8 mouse cellular contexts compared by ENCODE assay signal in genomic region chr14:27507894-27508643, GRCm38 (mm10). TPM values are rescaled to one million over a fixed set of nuclear protein-coding genes. Genes with fewer than 3 reads are reported as not detected.
DNase-seq lines count a peak whose midpoint lies in the region; ATAC-seq and TF ChIP-seq lines count a peak whose summit lies in the region.

Gene Ccdc66 (minus strand): TSS chr14:27508460.

- in situ Hi-C loops in Patski (cut with MboI; ENCODE audit: low pct_unique_long_range_greater_than_20kb) = loop anchor here (10.0 kb wide), 1 partner anchor 237 kb away; no protein-coding TSS in a partner anchor

- peaks cover 3% of the 10 kb centered on the region; the same call in 1 of the 2 replicates for H3K4me1 ChIP-seq in hindbrain, embryonic 14.5 days (replicated peaks; ENCODE audit: control insufficient read depth, insufficient read depth, low read length)

- WGBS in hindbrain, embryonic 14.5 days = under 1% methylated on average over 51 of the region's 51 CpGs

- DNase-seq in Patski (ENCODE audit: low read depth, low spot score) = peak; percentile 82
- DNase-seq in cerebellum, postnatal 14 days = peak; percentile 99 to 100
- peak; percentile 100 for DNase-seq in frontal cortex, postnatal 25 days (ENCODE audit: low spot score in 2 of 2)
- DNase-seq in hindbrain, embryonic 14.5 days (ENCODE audit: low spot score) = peak; percentile 99
- peak; percentile 100 for DNase-seq in layer of hippocampus, postnatal 36 days
- peak; percentile 99 for DNase-seq in lung, postnatal 36 days
- DNase-seq in retina, postnatal 1 day = peak; percentile 97
- DNase-seq in urinary bladder, adult 18-20 months (ENCODE audit: low spot score in 2 of 2) = peak; percentile 99 to 100

- H3K27me3 ChIP-seq in Patski = no peaks in the 10 kb centered on the region
- no peaks in the 10 kb centered on the region for H3K27me3 ChIP-seq in hindbrain, embryonic 14.5 days (ENCODE audit: control insufficient read depth, insufficient read depth, low read length)

- H3K27ac ChIP-seq in hindbrain, embryonic 14.5 days = peak within 1 kb of the TSS; percentile 81

- CTCF ChIA-PET in Patski (lab: Charles Lee) = interaction anchor here (1.7 to 2.1 kb wide), 2 partner anchors 10 to 53 kb away, joined by 7 read pairs; no protein-coding TSS in a partner anchor

- TF ChIP-seq CTCF in Patski (IDR thresholded peaks at IDR 0.05) = peak; percentile 22

- peak within 1 kb of the TSS; percentile 91 for H3K4me3 ChIP-seq in hindbrain, embryonic 14.5 days (replicated peaks; ENCODE audit: low read length)

- peak; percentile 89 for ATAC-seq in Patski
- peak; percentile 98 for ATAC-seq in hindbrain, embryonic 14.5 days (ENCODE audit: low FRiP score)

- H3K36me3 ChIP-seq in hindbrain, embryonic 14.5 days (replicated peaks; ENCODE audit: control insufficient read depth, insufficient read depth) = peaks cover 8% of the 10 kb centered on the region

- H3K9ac ChIP-seq in hindbrain, embryonic 14.5 days = peak within 1 kb of the TSS; percentile 86

- H3K9me3 ChIP-seq in hindbrain, embryonic 14.5 days (ENCODE audit: control insufficient read depth, low read length) = no peaks in the 10 kb centered on the region

- peak within 1 kb of the TSS; percentile 58 for H3K4me2 ChIP-seq in hindbrain, embryonic 14.5 days (replicated peaks)

- POLR2A ChIA-PET in Patski (lab: Charles Lee) = no interaction called here

RNA-seq across cellular contexts. Expression of gene Ccdc66, which starts in this region (rescaled TPM):
- 19.8 TPM for polyA plus RNA-seq in Patski (2021)
- polyA plus RNA-seq in hindbrain, embryonic 14.5 days (2014; fragmentation: Nextera tagmentation; extraction: Ambion mirVana) = 8.2 and 9.0 TPM in 2 replicates
- total RNA-seq in layer of hippocampus, postnatal 36 days (2021) = 10 to 100 TPM; 18.8 to 20.2 TPM

Comparison
In these comparisons a context has a peak if more than half of its experiments do, and no peak if none do; other contexts are left out.
1. Peak in every context shown above with its lines: DNase-seq, ATAC-seq, H3K4me3 ChIP-seq and H3K27ac ChIP-seq.